Mouse (Mus musculus) E14TG2a.4 (cell line): ENCODE measurements around the gene Tmem106a.

Source experiments
- CTCF ChIP-seq: conservative IDR thresholded peaks from 2 replicates; pipeline ENCODE4 v1.5.1; 2014; ENCODE audit warnings: low read length
- NANOG ChIP-seq: IDR thresholded peaks from 2 replicates; pipeline ENCODE4 v1.6.1; 2014; ENCODE audit warnings: borderline replicate concordance, low read length, mixed read lengths
- POU5F1 ChIP-seq: IDR thresholded peaks from 2 replicates; pipeline ENCODE4 v1.6.1; 2014; ENCODE audit warnings: low read length, borderline replicate concordance

- TF ChIP-seq CTCF, result no peak
- TF ChIP-seq NANOG, result no peak
- TF ChIP-seq POU5F1, result no peak
Measured at GRCm38 (mm10) chr11:101582054-101583035, at the start of gene Tmem106a.
